Mouse (Mus musculus): Measurements from ENCODE around the gene Cenpq. TPM values are rescaled to one million over a fixed set of nuclear protein-coding genes. Genes with fewer than 3 reads are reported as not detected.

The Cenpq gene
- total RNA-seq, 2 experiments from 2014 or later = 4.9 to 6.5 TPM

Other genes with a start within 250 kb of the Cenpq start
- gene Esp1, start 207.9 kb downstream of the Cenpq start, total RNA-seq (2021) = not detected
- gene Crisp2, start 128.0 kb downstream of the Cenpq start, total RNA-seq (2021) = not detected
- gene Rhag, start 123.9 kb downstream of the Cenpq start, total RNA-seq (2021) = under 1 TPM; 0.28 to 0.47 TPM
- gene 9130008F23Rik, start 54.5 kb downstream of the Cenpq start, total RNA-seq (2021) = 1 to 10 TPM in 1 of 2 experiments, under 1 TPM in 1; 0.88 to 1.1 TPM
- not detected for gene Glyatl3, start 20.7 kb downstream of the Cenpq start, total RNA-seq (2021)
- gene Mut, start 362 bp downstream of the Cenpq start, total RNA-seq (2021) = 100 to 1,000 TPM; 148 to 157 TPM